Mouse (Mus musculus) fat pad, adult 2 months (tissue): ENCODE results near the gene Rps18.
A peak's percentile ranks its signal among the peaks of the same experiment; 100 is the strongest.

Experiments used
- DNase-seq: peaks from one replicate; pipeline ENCODE4 v3.0.0-alpha.2; 2011; ENCODE audit warnings: low read depth, low spot score; ENCODE audit errors: extremely low read depth

Rps18 gene

GRCm38 (mm10) chr17:33925406-33926116 lies 30.2 kb downstream of the Rps18 start:
- DNase-seq, result no peak

- DNase-seq, result no peak
These were observed 31.1 kb downstream of the Rps18 start for GRCm38 (mm10) chr17:33924577-33925283.

- no peak for DNase-seq
These were observed 34.4 kb downstream of the Rps18 start for GRCm38 (mm10) chr17:33921361-33921760.

GRCm38 (mm10) chr17:33920282-33921097 lies 35.3 kb downstream of the Rps18 start:
- DNase-seq, result no peak

GRCm38 (mm10) chr17:33919351-33920281 lies 36.2 kb downstream of the Rps18 start:
- DNase-seq, result no peak

- no peak for DNase-seq
These were observed 37.3 kb downstream of the Rps18 start for GRCm38 (mm10) chr17:33918293-33919203.

- no peak for DNase-seq
These were observed 38.0 kb downstream of the Rps18 start for GRCm38 (mm10) chr17:33917656-33918292.

- no peak for DNase-seq
These were observed 38.8 kb downstream of the Rps18 start for GRCm38 (mm10) chr17:33916847-33917655.

- DNase-seq, result no peak
These were observed 39.5 kb downstream of the Rps18 start for GRCm38 (mm10) chr17:33916294-33916693.

GRCm38 (mm10) chr17:33915671-33916250 lies 40.0 kb downstream of the Rps18 start, which contains the start of the genes Tapbp and Zbtb22:
Gene Tapbp (plus strand): TSS chr17:33915899.
Gene Zbtb22 (plus strand): TSS chr17:33915904.
- peak; percentile 89 for DNase-seq

GRCm38 (mm10) chr17:33914969-33915391 lies 40.8 kb downstream of the Rps18 start:
- DNase-seq, result no peak

- DNase-seq, result no peak
These were observed 41.9 kb downstream of the Rps18 start for GRCm38 (mm10) chr17:33913905-33914304.

GRCm38 (mm10) chr17:33913264-33913663 lies 42.5 kb downstream of the Rps18 start:
- DNase-seq, result no peak

- DNase-seq, result no peak
These were observed 43.9 kb downstream of the Rps18 start for GRCm38 (mm10) chr17:33911813-33912414.

- no peak for DNase-seq
These were observed 44.6 kb downstream of the Rps18 start for GRCm38 (mm10) chr17:33911052-33911812.

- DNase-seq, result no peak
These were observed 45.3 kb downstream of the Rps18 start for GRCm38 (mm10) chr17:33910346-33911051.
